Mouse (Mus musculus) natural killer cell, adult 2 months (primary cell): ENCODE measurements around the gene Cend1.
A peak's percentile ranks its signal among the peaks of the same experiment; 100 is the strongest.
"Not testable (repeated sequence)": the region's sequence is repeated elsewhere in the genome, so short reads cannot be mapped to it uniquely, and the experiment has no call there.

Source experiments
- DNase-seq, 2 experiments: peaks; one replicate each; pipeline ENCODE4 v3.0.0; 2022; ENCODE audit warnings: low spot score in 2 of 2

Gene Cend1

DNA sequence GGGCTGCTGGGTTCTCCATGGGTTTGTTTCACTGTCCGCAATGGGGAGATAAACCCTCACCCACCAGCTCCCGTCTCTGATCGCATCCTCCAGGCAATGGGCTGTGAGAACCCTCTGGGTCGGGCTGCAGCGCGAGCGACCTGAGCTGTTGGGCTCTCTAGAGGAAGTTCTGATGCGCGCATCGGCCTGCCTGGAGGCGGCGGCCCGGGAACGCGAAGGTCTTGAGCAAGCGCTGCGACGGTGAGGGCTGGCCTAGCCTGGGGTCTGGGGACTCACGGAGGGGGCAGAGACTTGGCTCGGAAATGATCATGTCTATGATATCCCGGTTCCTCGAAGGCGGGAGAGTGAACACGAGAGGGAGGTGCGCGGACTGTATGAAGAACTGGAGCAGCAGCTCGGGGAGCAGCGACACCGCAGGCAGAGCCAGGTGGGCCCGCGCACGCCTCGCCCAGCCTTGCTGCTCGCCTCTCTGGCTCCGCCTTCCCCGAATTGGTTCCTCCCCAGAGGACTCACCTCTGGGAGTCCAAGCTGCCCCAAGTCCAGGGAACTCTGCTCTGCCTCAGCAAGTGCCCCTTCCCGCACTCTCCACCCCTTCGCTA is 35.4 kb upstream of the Cend1 start:
- no peak for DNase-seq

DNA sequence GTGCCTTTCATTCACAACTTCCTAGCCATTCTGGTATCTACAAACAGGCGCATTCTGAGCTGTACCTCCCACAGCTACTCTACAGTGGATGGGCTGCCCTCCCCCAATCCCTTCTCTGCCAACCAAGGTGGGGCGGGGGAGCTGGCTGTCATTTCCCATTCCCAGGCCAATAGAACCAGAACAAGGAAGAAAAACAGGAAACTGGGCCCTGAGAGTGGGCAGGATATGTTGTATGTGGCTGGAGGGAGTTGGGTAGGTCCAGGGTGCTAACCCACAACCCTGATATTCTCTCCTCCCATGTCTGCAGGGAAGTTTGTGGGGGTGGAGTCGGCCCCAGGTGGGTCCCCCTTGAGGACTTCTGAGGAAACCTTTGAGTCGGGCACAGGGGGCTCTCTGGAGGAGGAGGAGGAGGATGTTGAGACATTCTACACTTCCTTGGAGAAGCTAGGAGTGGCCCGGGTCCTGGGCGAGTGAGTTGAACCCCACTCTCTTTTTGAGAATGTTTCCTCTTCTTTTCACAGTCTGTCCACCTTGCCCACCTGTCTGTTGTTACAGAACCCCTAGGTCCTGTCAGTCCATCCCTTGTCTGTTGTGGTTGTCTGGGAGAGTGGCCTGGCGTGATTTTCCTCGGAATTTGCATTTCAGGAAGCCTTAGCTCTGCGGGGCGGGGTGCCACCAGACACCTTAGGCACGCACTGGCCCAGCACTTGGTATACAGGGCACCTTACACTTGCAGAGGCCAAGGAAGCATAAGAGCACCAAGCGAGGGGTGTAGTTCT is 34.7 kb upstream of the Cend1 start:
- DNase-seq = no peak

DNA sequence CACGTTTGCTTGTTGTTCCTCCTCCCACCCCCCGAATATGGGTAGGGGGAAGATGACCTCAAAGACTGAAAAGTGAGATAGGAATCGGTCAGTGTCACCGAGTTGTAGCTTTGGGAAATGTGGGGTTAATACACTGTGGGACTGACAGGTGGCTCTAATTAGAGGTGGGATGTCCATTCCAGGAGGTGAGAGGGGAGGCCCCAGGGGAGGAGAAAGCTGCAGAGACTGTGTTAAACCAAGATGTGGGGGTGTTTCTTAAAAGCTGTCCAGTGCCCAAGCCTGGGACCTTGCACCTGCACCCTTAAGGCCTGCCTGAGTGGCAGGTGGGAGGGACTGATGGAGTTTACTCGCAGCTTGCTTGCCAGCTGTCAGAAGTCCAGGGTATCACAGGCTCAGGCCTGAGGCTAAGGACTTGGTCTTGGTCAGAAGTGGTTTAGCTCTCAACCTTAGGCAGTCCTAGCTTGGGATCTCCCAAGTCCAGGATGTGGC is 33.1 kb upstream of the Cend1 start:
- DNase-seq = no peak

DNA sequence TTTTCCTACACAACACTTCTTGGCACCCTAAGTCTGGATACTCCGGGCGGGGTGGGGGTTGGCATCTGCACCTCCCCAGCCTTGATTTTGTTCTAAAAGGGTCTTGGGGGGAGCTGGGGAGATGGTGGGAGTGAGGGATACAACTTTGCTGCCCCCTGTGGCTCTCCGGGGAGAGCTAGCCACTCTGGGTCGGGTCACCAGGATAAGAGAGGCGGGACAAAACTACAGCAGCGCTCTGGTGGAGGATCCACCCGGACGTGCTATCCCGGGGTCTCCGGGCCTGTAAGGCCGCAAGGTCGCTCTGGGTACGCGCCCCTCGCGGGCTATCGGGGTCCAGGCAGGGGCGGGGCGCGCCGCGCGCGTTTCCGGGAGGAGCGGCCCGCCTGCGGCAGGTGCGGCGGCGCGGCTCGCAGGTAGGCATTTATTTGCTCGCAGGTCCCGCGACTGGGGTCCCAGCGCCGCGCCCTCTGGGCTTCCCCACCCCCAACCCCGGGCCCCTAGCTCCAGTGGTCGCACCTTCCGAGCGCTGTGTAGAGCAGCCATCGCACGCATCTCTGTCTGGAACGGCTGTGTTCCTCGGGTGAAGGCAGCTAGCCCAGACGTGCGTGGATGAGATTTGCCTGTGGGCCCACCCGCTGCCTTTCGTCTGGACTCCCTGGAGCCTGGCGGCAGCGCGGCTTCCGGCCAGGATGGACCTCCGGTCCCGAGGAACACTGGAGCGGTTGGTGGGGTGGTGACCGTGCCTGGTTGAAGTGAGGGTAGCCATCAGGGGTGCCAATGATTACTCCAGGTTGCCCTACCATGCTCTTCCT is 32.4 kb upstream of the Cend1 start:
- DNase-seq = no peak

DNA sequence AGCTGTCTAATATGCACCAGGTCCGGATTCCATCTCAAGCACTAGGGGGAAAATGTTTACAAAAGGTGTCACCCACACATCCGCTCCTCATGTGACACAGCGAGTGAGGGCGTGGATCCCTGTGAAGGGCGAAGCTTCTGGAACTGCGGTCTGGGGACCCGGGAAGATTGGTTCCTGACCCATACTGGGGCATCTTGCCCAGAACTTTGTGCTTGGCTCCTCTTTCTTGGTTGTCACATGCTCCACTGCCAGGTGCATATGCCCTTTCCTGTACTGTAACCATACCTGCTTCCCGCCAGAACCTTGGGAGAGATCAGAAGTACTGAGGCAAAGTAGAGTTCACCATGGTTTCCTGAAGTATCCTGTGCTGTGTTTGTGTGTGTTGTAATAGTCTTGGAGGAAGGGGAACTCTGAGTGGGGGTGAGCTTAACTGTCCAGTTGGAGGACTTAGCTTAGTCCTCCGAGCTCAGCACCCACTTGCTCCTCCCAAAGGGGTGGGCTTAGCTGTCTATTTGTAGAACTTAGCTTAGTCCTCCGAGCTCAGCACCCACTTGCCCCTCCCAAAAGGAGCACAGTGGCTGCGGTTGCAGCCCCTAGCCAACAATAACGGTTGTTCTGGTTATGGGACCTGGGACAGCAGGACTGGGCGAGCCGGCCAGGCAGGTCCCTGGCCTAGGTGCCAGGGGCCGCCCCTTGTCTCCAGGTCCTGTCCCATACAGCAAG is 31.3 kb upstream of the Cend1 start, which contains the start of gene Cracr2b:
Cracr2b (plus strand) TSS at position 704 of the 723 bp plus-strand sequence.
- DNase-seq = no peak

DNA sequence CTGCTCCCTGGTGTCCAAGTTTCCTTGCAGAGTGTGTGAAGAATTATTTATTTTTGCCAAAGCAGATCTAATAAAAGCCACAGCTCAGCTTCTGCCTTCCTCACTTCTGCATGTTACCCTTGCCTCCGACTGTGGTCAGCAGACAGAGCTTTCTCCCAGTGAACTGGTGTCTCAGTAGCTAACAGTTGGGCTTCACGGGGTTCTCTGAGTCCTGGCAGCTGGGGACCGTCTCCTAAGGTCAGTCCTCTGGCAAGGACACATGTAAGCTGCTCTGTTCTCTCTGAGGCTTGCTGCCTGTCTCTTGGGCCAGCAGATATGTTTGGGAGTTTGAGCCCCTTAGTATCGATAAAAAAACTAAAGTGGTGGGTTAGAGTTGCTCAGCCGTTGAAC is 30.7 kb upstream of the Cend1 start:
- DNase-seq = no peak

DNA sequence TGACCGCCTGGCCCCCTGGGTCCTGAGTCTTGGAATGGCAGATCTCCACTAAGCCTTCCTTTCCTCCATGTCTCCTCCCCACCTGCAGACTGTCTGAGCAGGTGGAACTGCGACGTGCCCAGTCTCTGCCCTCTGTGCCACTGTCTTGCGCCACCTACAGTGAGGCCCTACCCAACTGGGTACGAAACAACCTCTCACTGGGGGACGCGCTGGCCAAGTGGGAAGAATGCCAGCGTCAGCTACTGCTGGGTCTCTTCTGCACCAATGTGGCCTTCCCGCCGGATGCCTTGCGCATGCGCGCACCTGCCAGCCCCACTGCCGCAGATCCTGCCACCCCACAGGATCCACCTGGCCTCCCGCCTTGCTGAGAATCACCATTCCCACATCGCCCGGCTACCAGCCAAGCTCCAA is 30.0 kb upstream of the Cend1 start:
- DNase-seq = no peak

DNA sequence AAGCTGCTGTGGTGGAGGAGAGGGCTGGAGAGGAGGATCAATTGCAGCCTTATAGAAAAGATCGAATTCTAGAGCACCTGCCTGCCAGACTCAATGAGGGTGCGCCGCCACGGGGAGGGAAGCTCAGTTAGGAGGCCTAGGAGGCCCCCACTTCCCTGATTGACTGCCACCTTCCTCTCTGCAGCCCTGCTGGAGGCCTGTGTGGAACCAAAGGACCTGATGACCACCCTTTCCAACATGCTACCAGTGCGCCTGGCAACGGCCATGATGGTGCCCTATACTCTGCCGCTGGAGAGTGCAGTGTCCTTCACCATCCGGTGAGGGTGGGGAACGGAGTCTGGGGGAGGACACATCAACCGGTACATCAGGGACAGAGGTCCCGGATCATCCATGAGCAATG is 29.4 kb upstream of the Cend1 start:
- DNase-seq = no peak

DNA sequence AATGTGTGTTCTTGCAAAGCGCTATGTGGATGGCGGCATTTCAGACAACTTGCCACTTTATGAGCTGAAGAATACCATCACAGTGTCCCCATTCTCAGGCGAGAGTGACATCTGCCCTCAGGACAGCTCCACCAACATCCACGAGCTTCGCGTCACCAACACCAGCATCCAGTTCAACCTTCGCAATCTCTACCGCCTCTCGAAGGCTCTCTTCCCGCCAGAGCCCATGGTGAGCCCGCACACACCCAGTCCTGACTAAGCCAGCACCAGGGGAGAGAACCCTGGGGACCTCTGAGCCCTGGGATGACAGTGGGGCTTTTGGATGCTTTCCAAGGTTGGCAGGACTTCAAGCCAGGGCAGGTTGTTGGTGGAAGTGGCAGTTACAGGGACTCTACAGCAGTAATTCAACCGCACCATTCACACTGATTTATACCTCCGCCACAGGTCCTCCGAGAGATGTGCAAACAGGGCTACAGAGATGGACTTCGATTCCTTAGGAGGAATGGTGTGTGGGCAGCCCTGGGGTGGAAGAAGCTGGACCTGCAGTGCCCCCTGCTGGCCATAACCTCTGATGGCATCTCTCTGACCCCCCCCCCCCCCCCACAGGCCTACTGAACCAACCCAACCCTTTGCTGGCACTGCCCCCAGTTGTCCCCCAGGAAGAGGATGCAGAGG is 28.8 kb upstream of the Cend1 start:
- peak; percentile 48 to 69 for DNase-seq

DNA sequence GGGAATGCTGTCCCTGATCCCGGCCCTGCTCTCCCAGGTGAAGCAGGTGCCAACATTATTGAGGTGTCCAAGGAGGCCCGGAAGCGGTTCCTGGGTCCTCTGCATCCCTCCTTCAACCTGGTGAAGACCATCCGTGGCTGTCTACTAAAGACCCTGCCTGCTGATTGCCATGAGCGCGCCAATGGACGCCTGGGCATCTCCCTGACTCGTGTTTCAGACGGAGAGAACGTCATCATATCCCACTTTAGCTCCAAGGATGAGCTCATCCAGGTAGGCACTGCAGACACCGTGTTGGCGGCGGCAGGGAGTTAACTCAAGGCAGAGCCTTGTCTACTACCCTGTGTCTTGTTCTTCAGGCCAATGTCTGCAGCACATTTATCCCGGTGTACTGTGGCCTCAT is 27.9 kb upstream of the Cend1 start:
- DNase-seq = no peak

DNA sequence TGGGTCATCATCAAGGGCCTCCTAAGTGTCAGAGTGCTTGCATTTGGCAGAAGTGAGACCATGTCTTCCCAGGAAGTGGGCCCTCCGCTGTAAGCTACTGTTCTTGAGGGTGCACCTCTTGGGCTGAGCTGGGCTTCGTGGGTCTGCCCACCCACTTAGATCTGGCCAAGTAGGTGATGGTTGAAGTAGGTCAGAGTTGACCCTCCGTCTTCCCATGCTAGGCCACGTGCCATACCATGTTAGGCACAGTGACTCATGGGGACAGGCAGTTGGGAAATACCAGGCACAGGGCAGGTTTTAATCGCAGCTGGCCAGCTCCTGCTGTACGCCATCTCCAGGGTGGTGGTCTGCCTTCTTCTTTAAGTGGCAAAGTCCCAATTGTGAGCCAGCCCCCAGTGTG is 27.4 kb upstream of the Cend1 start:
- DNase-seq = no peak

DNA sequence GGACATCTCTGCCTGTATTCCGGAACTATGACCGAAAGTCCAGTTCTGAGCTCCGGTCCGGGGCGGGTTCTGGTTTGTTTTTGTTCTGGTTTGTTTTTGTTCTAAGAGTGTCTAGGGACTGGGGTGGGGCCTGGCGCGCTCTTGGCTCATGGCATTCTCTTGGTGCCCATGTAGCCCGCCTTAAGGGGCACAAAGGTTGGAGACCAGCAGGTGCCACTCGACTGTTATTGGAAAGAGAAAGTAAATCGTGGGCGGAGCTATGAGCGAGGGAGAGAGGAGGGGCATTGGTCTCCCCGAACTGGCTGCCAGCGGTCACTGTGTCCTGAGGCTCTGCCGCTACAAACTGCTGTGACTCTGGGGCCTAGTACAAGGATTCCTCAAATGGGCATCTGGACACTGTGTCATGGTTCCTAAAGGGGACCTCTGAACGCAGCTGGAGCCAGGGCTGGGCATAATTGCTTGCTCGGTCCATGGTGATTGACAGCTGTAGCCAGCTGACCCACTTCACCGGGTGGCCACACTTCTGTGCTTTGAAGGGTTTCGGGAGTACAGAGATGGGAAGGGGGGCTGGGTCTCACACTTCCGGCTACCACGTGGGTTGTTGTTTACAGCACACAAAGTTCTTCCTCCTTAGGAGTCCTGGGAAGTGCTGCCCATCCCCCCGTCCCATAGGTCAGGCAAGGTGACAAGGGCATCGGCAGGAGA is 26.5 kb upstream of the Cend1 start:
- DNase-seq = peak; percentile 67 to 78

DNA sequence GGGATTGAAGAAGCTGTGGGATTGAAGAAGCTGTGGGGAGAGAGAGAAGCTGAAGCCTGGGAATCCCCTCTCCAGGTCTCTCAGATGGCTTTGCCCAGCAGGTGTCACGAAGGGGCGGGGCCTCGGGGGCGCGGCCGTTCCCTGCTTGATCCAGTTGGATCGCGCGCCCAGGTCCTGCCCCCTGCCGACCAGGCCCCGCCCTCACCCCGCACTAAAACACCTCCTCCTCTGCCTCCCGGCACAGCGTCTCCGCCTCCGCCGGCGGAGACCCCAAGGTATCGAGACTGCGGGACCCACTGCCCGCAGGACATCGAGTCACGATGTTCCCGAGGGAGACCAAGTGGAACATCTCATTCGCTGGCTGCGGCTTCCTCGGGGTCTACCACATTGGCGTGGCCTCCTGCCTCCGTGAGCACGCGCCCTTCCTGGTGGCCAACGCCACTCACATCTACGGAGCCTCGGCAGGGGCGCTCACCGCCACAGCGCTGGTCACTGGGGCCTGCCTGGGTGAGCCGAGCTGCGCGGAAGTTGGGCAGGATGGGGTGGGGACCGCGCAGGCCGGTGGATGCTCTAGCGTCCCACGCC is 25.8 kb upstream of the Cend1 start, which contains the start of gene Pnpla2:
Pnpla2 (plus strand) TSS at position 232 of the 585 bp plus-strand sequence.
- DNase-seq = peak; percentile 90 to 92

DNA sequence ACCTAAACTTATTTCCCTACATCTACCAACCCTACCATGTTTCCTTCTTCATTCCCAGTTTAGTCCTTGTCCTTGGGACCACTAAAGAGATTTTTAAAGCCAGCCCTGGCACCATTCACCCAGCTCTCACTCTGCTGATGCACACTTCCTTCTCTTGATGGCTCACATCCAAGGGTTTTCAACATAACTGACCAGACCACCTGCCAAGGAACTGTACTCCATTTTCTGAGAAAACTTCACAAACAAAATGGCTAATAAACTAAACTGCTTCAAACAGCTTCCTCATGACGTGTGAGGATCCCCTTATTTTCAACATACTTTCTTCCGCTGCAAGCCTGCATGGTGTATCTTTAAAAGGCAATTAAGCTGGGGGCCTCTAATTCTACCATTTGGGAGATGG is 24.3 kb upstream of the Cend1 start:
- no peak for DNase-seq

DNA sequence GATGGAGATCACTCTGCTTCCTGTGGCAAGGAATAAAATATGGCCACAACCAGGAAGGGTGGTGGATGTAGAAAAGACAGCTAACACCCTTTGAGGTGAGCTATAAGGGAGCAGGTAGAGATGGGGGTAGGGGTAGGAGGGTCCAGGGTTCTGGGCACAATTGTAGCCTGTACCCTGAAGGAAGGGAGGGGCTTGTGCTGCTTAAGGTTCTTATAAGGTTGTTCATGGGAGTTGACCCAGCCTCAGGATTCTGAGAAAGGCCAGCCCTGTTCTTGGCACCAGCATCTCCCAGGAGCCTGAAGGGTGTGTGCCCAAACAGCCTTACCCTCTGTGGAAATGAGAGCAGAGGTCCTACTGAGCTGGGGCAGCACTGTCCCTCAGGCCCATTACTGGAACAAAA is 22.6 kb upstream of the Cend1 start:
- no peak for DNase-seq

DNA sequence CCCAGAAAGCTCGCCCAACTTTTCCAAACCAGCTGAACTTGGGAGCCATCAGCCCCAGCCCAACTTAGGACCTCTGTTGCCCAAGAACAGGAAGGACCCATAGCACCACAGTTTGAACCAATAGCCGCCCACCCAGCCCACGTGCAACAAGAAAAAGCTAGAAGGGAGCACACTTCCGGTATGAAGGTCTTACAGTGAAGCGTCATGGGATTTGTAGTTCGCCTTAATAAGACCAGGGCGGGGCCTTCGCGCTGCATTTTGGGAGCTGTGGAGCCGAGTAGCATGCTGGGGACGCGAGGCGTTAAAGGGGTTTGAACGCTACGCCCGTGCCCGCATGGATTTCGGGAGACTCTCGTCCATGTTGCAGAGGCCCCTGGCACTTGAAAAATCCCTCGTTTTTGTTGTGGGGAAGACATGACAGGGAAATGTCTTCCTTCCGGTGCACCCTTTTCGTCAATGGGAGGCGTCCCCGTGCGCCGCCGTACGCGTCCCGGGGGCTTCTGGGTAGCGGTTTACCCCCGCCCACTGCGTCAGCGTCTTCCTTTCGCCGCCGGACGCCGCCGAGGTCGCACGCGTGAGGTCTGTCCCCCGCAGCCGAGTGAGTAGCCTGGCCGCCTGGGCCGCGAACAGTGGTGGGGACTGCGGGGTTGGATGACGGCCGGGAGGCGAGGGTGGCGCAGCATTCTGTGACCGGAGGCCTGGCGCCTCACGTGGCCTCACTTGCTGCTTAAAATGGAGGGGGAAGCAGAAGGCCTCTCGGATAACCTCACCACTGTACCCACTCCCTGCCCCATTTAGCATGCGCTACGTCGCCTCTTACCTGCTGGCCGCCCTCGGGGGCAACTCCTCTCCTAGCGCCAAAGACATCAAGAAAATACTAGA is 18.1 kb upstream of the Cend1 start, which contains the start of gene Rplp2:
Rplp2 (plus strand) TSS at position 261 of the 882 bp plus-strand sequence.
- peak; percentile 94 for DNase-seq

DNA sequence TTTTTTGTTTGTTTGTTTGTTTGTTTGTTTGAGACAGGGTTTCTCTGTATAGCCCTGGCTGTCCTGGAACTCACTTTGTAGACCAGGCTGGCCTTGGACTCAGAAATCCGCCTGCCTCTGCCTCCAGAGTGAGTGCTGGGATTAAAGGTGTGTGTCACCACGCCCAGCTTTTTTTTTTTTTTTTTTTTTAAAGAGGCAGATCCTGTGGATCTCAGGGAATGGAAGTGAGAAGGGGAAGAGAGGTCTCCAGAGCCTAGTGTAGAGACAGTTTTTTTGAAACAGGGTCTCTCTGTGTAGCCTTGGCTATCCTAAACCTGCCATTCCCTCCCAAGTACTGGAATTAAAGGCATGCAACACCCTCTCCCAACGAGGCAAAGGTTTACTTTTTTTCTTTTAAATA is 17.1 kb upstream of the Cend1 start:
- DNase-seq = not testable (repeated sequence)

DNA sequence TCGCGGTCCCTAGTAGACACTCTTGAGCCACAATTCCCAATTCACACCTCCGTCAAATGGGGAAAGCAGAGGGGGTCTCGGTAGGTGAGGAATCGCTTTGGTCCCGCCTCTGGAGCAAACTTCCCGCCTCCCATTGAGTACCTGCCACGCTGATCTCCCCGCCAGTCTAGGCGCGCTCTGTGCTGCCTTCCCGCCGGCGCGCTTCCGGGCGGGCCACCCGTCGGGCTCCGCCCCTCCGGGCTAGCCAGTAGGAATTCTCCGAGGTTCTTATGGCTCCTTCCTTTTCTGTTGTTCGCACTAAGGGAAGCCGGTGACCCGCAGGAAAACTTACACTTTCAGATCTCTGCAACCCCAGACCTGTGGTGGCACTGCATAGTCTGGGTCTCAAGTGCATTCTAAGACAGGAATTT is 14.5 kb upstream of the Cend1 start, which contains the start of gene Pidd1:
Pidd1 (minus strand) TSS at position 198 of the 410 bp plus-strand sequence.
- DNase-seq = no peak
